Mouse (Mus musculus) forebrain, embryonic 11.5 days (tissue): Measurements from ENCODE around the gene Cenpx. TPM values are rescaled to one million over a fixed set of nuclear protein-coding genes. Genes with fewer than 3 reads are reported as not detected.

ENCODE experiments used
- ATAC-seq: fragments of 200-750 bp; cut with Nextera tagmentation; replicated peaks from 2 replicates; pipeline ENCODE4 v1.8.0; 2017; ENCODE audit warnings: moderate TSS enrichment; ENCODE audit not compliant: low FRiP score
- DNase-seq: peaks from one replicate; pipeline ENCODE4 v3.0.0-alpha.2; 2017; ENCODE audit warnings: low spot score
- H3K27ac ChIP-seq: fragments of 300-500 bp; sonication (generic); 2 replicates; pipeline ENCODE4 v1.5.1; 2014; ENCODE audit warnings: low read depth, low read length
- H3K27me3 ChIP-seq: fragments of 300-500 bp; sonication (generic); 2 replicates; pipeline ENCODE4 v1.6.1; 2014; ENCODE audit warnings: mild to moderate bottlenecking, low read length, mixed read lengths; ENCODE audit not compliant: control insufficient read depth, insufficient read depth
- H3K36me3 ChIP-seq: fragments of 300-500 bp; sonication (generic); 2 replicates; pipeline ENCODE4 v1.6.1; 2014; ENCODE audit warnings: mild to moderate bottlenecking, low read length, moderate library complexity, mixed read lengths; ENCODE audit not compliant: control insufficient read depth, insufficient read depth
- H3K4me1 ChIP-seq: fragments of 300-500 bp; sonication (generic); replicated peaks from 2 replicates; pipeline ENCODE4 v1.6.1; 2014; ENCODE audit warnings: low read length, mixed read lengths; ENCODE audit not compliant: control insufficient read depth, insufficient read depth
- H3K4me2 ChIP-seq: fragments of 300-500 bp; sonication (generic); 2 replicates; pipeline ENCODE4 v1.6.1; 2014; ENCODE audit warnings: low read depth, mild to moderate bottlenecking, low read length, moderate library complexity, mixed read lengths; ENCODE audit not compliant: severe bottlenecking
- H3K4me3 ChIP-seq: fragments of 300-500 bp; sonication (generic); 2 replicates; pipeline ENCODE4 v1.5.1; 2014; ENCODE audit warnings: low read depth, low read length
- H3K9ac ChIP-seq: fragments of 300-500 bp; sonication (generic); 2 replicates; pipeline ENCODE4 v1.6.1; 2014; ENCODE audit warnings: low read length
- H3K9me3 ChIP-seq: fragments of 300-500 bp; sonication (generic); 2 replicates; pipeline ENCODE4 v1.6.1; 2016; ENCODE audit warnings: low read length, mixed read lengths; ENCODE audit not compliant: control insufficient read depth
- WGBS: fragments of 180-500 bp; shearing (Covaris S2); extraction: QIAGEN DNeasy Blood & Tissue Kit; methylation state at CpG from one replicate; pipeline ENCODE4 v1.1.7; 2014; 5-methylcytosine and 5-hydroxymethylcytosine counted together
- polyA plus RNA-seq: library from polyadenylated mRNA; unstranded; fragments of >200 nt; fragmentation: Nextera tagmentation; extraction: Ambion mirVana; gene quantifications from 2 replicates; pipeline ENCODE4 v1.2.1, GENCODE M21; 2014

The Cenpx gene
- polyA plus RNA-seq, 1 experiment from 2014 or later, result 121 TPM

GRCm38 (mm10) chr11:120727564-120727963, 14.0 kb upstream of the Cenpx start:
- Histone ChIP-seq H3K9ac (no peak overlapping the region), H3K27ac (no peak overlapping the region), H3K4me3 (no peak overlapping the region), H3K9me3 (no peaks in the 10 kb centered on the region), H3K36me3 (no peaks in the 10 kb centered on the region), H3K4me1 (peaks cover 3% of the 10 kb centered on the region; the same call in 1 of the 2 replicates), H3K27me3 (no peaks in the 10 kb centered on the region; the same call in 1 of the 2 replicates), H3K4me2 (peak overlapping the region; percentile 87; the same call in 1 of the 2 replicates)
- WGBS, result 63% methylated on average over 11 of the region's 12 CpGs
- ATAC-seq (no peak), DNase-seq (no peak)

- Histone ChIP-seq H3K9ac (peak within 1 kb of the TSS; percentile 48), H3K4me1 (peaks cover 3% of the 10 kb centered on the region; the same call in 1 of the 2 replicates), H3K4me2 (peak within 1 kb of the TSS; percentile 87), H3K27ac (no peak within 1 kb of the TSS), H3K9me3 (no peaks in the 10 kb centered on the region), H3K36me3 (no peaks in the 10 kb centered on the region), H3K4me3 (peak within 1 kb of the TSS; percentile 50), H3K27me3 (peaks cover 4% of the 10 kb centered on the region)
- DNase-seq, result peak; percentile 88
- WGBS, result under 1% methylated on average over 14 of the region's 14 CpGs
- peak; percentile 88 for ATAC-seq
Observed at GRCm38 (mm10) chr11:120727169-120727527, 13.6 kb upstream of the Cenpx start, which contains the start of gene Dcxr. Dcxr (minus strand) TSS chr11:120727281.

GRCm38 (mm10) chr11:120726243-120727168, 13.0 kb upstream of the Cenpx start:
- Histone ChIP-seq H3K27ac (no peak overlapping the region), H3K4me1 (peaks cover 9% of the 10 kb centered on the region), H3K4me3 (peak overlapping the region; percentile 50), H3K4me2 (peak overlapping the region; percentile 87), H3K36me3 (no peaks in the 10 kb centered on the region), H3K9ac (peak overlapping the region; percentile 48), H3K27me3 (peaks cover 10% of the 10 kb centered on the region), H3K9me3 (no peaks in the 10 kb centered on the region)
- no peak for DNase-seq
- WGBS, result 17% methylated on average over 33 of the region's 36 CpGs
- peak; percentile 47 for ATAC-seq

GRCm38 (mm10) chr11:120723509-120723908, 10.0 kb upstream of the Cenpx start:
- Histone ChIP-seq H3K27me3 (peaks cover 10% of the 10 kb centered on the region), H3K9me3 (no peaks in the 10 kb centered on the region), H3K4me1 (peaks cover 12% of the 10 kb centered on the region), H3K36me3 (no peaks in the 10 kb centered on the region; the same call in 1 of the 2 replicates), H3K4me3 (no peak overlapping the region), H3K4me2 (no peak overlapping the region), H3K9ac (no peak overlapping the region), H3K27ac (no peak overlapping the region)
- ATAC-seq (no peak), DNase-seq (no peak)
- 87% methylated on average over 7 of the region's 7 CpGs for WGBS

GRCm38 (mm10) chr11:120722761-120723382, 9.3 kb upstream of the Cenpx start:
- Histone ChIP-seq H3K4me2 (no peak overlapping the region), H3K4me1 (peaks cover 12% of the 10 kb centered on the region), H3K27ac (no peak overlapping the region), H3K36me3 (no peaks in the 10 kb centered on the region; the same call in 1 of the 2 replicates), H3K27me3 (peaks cover 10% of the 10 kb centered on the region), H3K4me3 (no peak overlapping the region), H3K9ac (no peak overlapping the region), H3K9me3 (no peaks in the 10 kb centered on the region)
- 85% methylated on average over 11 of the region's 11 CpGs for WGBS
- no peak for ATAC-seq
- no peak for DNase-seq

DNA sequence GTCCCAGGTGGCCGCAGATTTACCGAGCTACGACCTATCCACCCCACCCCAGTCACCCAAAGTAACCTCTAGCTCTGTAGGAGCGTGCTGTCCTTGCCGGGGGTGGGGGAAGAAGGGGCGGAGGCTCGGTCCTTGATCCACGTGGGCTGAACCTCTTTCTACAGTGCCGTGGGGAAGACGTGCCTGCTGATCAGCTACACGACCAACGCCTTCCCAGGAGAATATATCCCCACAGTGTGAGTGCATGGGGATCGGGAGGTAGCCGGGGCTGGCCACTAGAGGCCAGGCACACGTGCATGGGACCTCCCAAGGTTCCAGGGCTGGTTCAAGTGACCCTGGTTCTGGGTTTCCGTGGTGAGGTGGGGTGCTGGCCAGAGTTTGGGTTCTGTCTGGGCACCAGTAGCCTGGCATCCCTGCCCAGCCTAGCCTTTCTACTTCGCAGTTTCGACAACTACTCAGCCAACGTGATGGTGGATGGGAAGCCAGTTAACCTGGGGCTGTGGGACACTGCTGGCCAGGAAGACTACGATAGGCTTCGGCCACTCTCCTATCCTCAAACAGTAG, 8.6 kb upstream of the Cenpx start:
- peak overlapping the region; percentile 59 for H3K4me3 ChIP-seq
- ATAC-seq (peak; percentile 1; the same call in 1 of the 2 replicates), DNase-seq (peak; percentile 56)
- 19% methylated on average over 21 of the region's 21 CpGs for WGBS
- H3K9me3 ChIP-seq, result no peaks in the 10 kb centered on the region
- peak overlapping the region; percentile 78 for H3K9ac ChIP-seq
- peaks cover 10% of the 10 kb centered on the region for H3K27me3 ChIP-seq
- H3K36me3 ChIP-seq, result no peaks in the 10 kb centered on the region; the same call in none of the 2 replicates
- H3K4me1 ChIP-seq, result peaks cover 12% of the 10 kb centered on the region
- H3K27ac ChIP-seq, result no peak overlapping the region
- H3K4me2 ChIP-seq, result peak overlapping the region; percentile 99

GRCm38 (mm10) chr11:120721124-120722066, 7.9 kb upstream of the Cenpx start, which contains the start of gene Rac3:
Rac3 (plus strand) TSS chr11:120721470.
- under 1% methylated on average over 88 of the region's 90 CpGs for WGBS
- H3K9ac ChIP-seq, result peak within 1 kb of the TSS; percentile 78
- peak within 1 kb of the TSS; percentile 12; the same call in 1 of the 2 replicates for H3K27ac ChIP-seq
- H3K4me3 ChIP-seq, result peak within 1 kb of the TSS; percentile 59
- peak within 1 kb of the TSS; percentile 99 for H3K4me2 ChIP-seq
- H3K4me1 ChIP-seq, result peaks cover 9% of the 10 kb centered on the region
- DNase-seq (peak; percentile 89), ATAC-seq (peak; percentile 86)
- no peaks in the 10 kb centered on the region; the same call in none of the 2 replicates for H3K36me3 ChIP-seq
- no peaks in the 10 kb centered on the region for H3K9me3 ChIP-seq
- H3K27me3 ChIP-seq, result peaks cover 10% of the 10 kb centered on the region
